Mouse (Mus musculus): ENCODE results near the gene Slc25a45. TPM values are rescaled to one million over a fixed set of nuclear protein-coding genes. Genes with fewer than 3 reads are reported as not detected.

Slc25a45 gene
- polyA plus RNA-seq, 1 experiment from 2014 or later, result 10.2 TPM

GRCm38 (mm10) chr19:5850860-5851259, 26.7 kb upstream of the Slc25a45 start:
- H3K27me3 ChIP-seq (replicated peaks; ENCODE audit: insufficient read depth, low read length), result no peaks in the 10 kb centered on the region
- peak overlapping the region; percentile 83; the same call in 1 of the 2 replicates for H3K27ac ChIP-seq (ENCODE audit: low read length)
- TF ChIP-seq EP300 (IDR thresholded peaks at IDR 0.05) (no peak), CTCF (IDR thresholded peaks at IDR 0.05) (no peak)
- peak overlapping the region; percentile 32; the same call in 1 of the 2 replicates for H3K9ac ChIP-seq (replicated peaks; ENCODE audit: low read depth)
- ATAC-seq (no peak), DNase-seq (ENCODE audit: low spot score) (no peak)
- WGBS, result 88% methylated on average over 3 of the region's 3 CpGs
- H3K4me2 ChIP-seq (replicated peaks; ENCODE audit: low read depth, low read length), result no peak overlapping the region
- H3K9me3 ChIP-seq (ENCODE audit: low read length), result no peaks in the 10 kb centered on the region
- H3K4me1 ChIP-seq (ENCODE audit: insufficient read depth, low read depth, low read length), result peaks cover 36% of the 10 kb centered on the region
- H3K36me3 ChIP-seq (ENCODE audit: insufficient read depth, low read length), result peaks cover 18% of the 10 kb centered on the region; the same call in 1 of the 2 replicates
- H3K4me3 ChIP-seq (ENCODE audit: low read depth, low read length), result no peak overlapping the region

- Histone ChIP-seq H3K27me3 (replicated peaks; ENCODE audit: insufficient read depth, low read length) (no peaks in the 10 kb centered on the region), H3K4me1 (ENCODE audit: insufficient read depth, low read depth, low read length) (peaks cover 36% of the 10 kb centered on the region), H3K4me3 (ENCODE audit: low read depth, low read length) (no peak overlapping the region), H3K27ac (ENCODE audit: low read length) (peak overlapping the region; percentile 83), H3K36me3 (ENCODE audit: insufficient read depth, low read length) (peaks cover 25% of the 10 kb centered on the region; the same call in 1 of the 2 replicates), H3K9ac (replicated peaks; ENCODE audit: low read depth) (peak overlapping the region; percentile 32), H3K9me3 (ENCODE audit: low read length) (no peaks in the 10 kb centered on the region), H3K4me2 (replicated peaks; ENCODE audit: low read depth, low read length) (peak overlapping the region; percentile 19; the same call in 1 of the 2 replicates)
- WGBS, result 70% methylated on average over 5 of the region's 5 CpGs
- ATAC-seq, result no peak
- no peak for TF ChIP-seq EP300 (IDR thresholded peaks at IDR 0.05)
- no peak for TF ChIP-seq CTCF (IDR thresholded peaks at IDR 0.05)
- peak; percentile 78 for DNase-seq (ENCODE audit: low spot score)
Observed at GRCm38 (mm10) chr19:5851481-5851971, 26.1 kb upstream of the Slc25a45 start.

GRCm38 (mm10) chr19:5852035-5852722, 25.4 kb upstream of the Slc25a45 start:
- Histone ChIP-seq H3K27ac (ENCODE audit: low read length) (peak overlapping the region; percentile 83), H3K4me3 (ENCODE audit: low read depth, low read length) (no peak overlapping the region), H3K4me2 (replicated peaks; ENCODE audit: low read depth, low read length) (peak overlapping the region; percentile 19; the same call in 1 of the 2 replicates), H3K36me3 (ENCODE audit: insufficient read depth, low read length) (peaks cover 28% of the 10 kb centered on the region; the same call in 1 of the 2 replicates), H3K9me3 (ENCODE audit: low read length) (no peaks in the 10 kb centered on the region), H3K9ac (replicated peaks; ENCODE audit: low read depth) (no peak overlapping the region), H3K27me3 (replicated peaks; ENCODE audit: insufficient read depth, low read length) (no peaks in the 10 kb centered on the region), H3K4me1 (ENCODE audit: insufficient read depth, low read depth, low read length) (peaks cover 35% of the 10 kb centered on the region)
- DNase-seq (ENCODE audit: low spot score), result no peak
- no peak for ATAC-seq
- TF ChIP-seq EP300 (IDR thresholded peaks at IDR 0.05) (no peak), CTCF (IDR thresholded peaks at IDR 0.05) (no peak)
- 74% methylated on average over 12 of the region's 12 CpGs for WGBS

- no peak overlapping the region for H3K4me2 ChIP-seq (replicated peaks; ENCODE audit: low read depth, low read length)
- TF ChIP-seq CTCF (IDR thresholded peaks at IDR 0.05), result no peak
- no peak for TF ChIP-seq EP300 (IDR thresholded peaks at IDR 0.05)
- no peaks in the 10 kb centered on the region for H3K27me3 ChIP-seq (replicated peaks; ENCODE audit: insufficient read depth, low read length)
- ATAC-seq (no peak), DNase-seq (ENCODE audit: low spot score) (no peak)
- H3K4me1 ChIP-seq (ENCODE audit: insufficient read depth, low read depth, low read length), result peaks cover 6% of the 10 kb centered on the region; the same call in 1 of the 2 replicates
- H3K27ac ChIP-seq (ENCODE audit: low read length), result no peak overlapping the region
- no peak overlapping the region for H3K9ac ChIP-seq (replicated peaks; ENCODE audit: low read depth)
- H3K36me3 ChIP-seq (ENCODE audit: insufficient read depth, low read length), result peaks cover 35% of the 10 kb centered on the region; the same call in 1 of the 2 replicates
- H3K4me3 ChIP-seq (ENCODE audit: low read depth, low read length), result no peak overlapping the region
- no peaks in the 10 kb centered on the region for H3K9me3 ChIP-seq (ENCODE audit: low read length)
- 87% methylated on average over 9 of the region's 9 CpGs for WGBS
Observed at GRCm38 (mm10) chr19:5856604-5857003, 21.0 kb upstream of the Slc25a45 start.

GRCm38 (mm10) chr19:5862335-5863085, 15.1 kb upstream of the Slc25a45 start:
- Histone ChIP-seq H3K27me3 (replicated peaks; ENCODE audit: insufficient read depth, low read length) (no peaks in the 10 kb centered on the region), H3K9ac (replicated peaks; ENCODE audit: low read depth) (no peak overlapping the region), H3K36me3 (ENCODE audit: insufficient read depth, low read length) (peaks cover 46% of the 10 kb centered on the region), H3K4me3 (ENCODE audit: low read depth, low read length) (no peak overlapping the region), H3K4me1 (ENCODE audit: insufficient read depth, low read depth, low read length) (no peaks in the 10 kb centered on the region), H3K9me3 (ENCODE audit: low read length) (no peaks in the 10 kb centered on the region), H3K27ac (ENCODE audit: low read length) (no peak overlapping the region), H3K4me2 (replicated peaks; ENCODE audit: low read depth, low read length) (no peak overlapping the region)
- TF ChIP-seq EP300 (IDR thresholded peaks at IDR 0.05) (no peak), CTCF (IDR thresholded peaks at IDR 0.05) (no peak; the same call in 1 of the 2 replicates)
- DNase-seq (ENCODE audit: low spot score) (no peak), ATAC-seq (no peak)
- 96% methylated on average over 14 of the region's 14 CpGs for WGBS

- Histone ChIP-seq H3K27me3 (replicated peaks; ENCODE audit: insufficient read depth, low read length) (no peaks in the 10 kb centered on the region), H3K4me3 (ENCODE audit: low read depth, low read length) (no peak overlapping the region), H3K4me2 (replicated peaks; ENCODE audit: low read depth, low read length) (no peak overlapping the region), H3K27ac (ENCODE audit: low read length) (no peak overlapping the region), H3K36me3 (ENCODE audit: insufficient read depth, low read length) (peaks cover 54% of the 10 kb centered on the region), H3K9me3 (ENCODE audit: low read length) (no peaks in the 10 kb centered on the region), H3K4me1 (ENCODE audit: insufficient read depth, low read depth, low read length) (no peaks in the 10 kb centered on the region), H3K9ac (replicated peaks; ENCODE audit: low read depth) (no peak overlapping the region)
- WGBS, result 87% methylated on average over 5 of the region's 5 CpGs
- TF ChIP-seq EP300 (IDR thresholded peaks at IDR 0.05), result no peak
- TF ChIP-seq CTCF (IDR thresholded peaks at IDR 0.05), result no peak
- ATAC-seq (no peak), DNase-seq (ENCODE audit: low spot score) (no peak)
Observed at GRCm38 (mm10) chr19:5863776-5864175, 13.8 kb upstream of the Slc25a45 start.

Measured in lung, postnatal 0 days (tissue).